Mouse (Mus musculus) neutrophil, adult 5-6 weeks (primary cell): ENCODE results near the gene Polr2i. TPM values are rescaled to one million over a fixed set of nuclear protein-coding genes. Genes with fewer than 3 reads are reported as not detected.
A peak's percentile ranks its signal among the peaks of the same experiment; 100 is the strongest.
"Not testable (repeated sequence)": the region's sequence is repeated elsewhere in the genome, so short reads cannot be mapped to it uniquely, and the experiment has no call there.

ENCODE experiments used
- ATAC-seq: fragments of 151-379, 151-347 bp; 2 replicates; pipeline ENCODE4 v1.8.0; 2017; ENCODE audit warnings: mild to moderate bottlenecking, moderate TSS enrichment; ENCODE audit not compliant: insufficient number of reproducible peaks, poor library complexity, low FRiP score, severe bottlenecking; ENCODE audit errors: extremely low read depth
- total RNA-seq: library from RNA; stranded (forward); fragments of 200-1000 nt; gene quantifications from 2 replicates; pipeline ENCODE4 v1.2.3, GENCODE M21; 2017

The Polr2i gene
- total RNA-seq, 1 experiment from 2014 or later = 30.3 TPM

DNA sequence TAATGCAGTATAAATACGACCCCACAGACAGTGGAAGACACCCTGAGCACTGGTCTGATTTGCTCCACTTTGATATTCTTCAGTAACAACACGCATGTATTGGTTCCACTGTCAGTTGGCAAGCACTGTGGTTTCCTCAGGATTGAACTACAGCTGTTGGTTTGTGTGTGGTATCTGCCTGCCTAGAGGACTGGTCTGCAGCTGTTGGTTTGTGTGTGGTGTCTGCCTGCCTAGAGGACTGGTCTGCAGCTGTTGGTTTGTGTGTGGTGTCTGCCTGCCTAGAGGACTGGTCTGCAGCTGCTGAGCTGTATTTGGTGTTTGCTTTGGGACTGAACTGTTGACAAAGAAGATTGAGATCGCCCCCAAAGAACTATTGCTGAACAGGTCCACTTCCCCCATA is 5.6 kb downstream of the Polr2i start:
- not testable (repeated sequence) for ATAC-seq

DNA sequence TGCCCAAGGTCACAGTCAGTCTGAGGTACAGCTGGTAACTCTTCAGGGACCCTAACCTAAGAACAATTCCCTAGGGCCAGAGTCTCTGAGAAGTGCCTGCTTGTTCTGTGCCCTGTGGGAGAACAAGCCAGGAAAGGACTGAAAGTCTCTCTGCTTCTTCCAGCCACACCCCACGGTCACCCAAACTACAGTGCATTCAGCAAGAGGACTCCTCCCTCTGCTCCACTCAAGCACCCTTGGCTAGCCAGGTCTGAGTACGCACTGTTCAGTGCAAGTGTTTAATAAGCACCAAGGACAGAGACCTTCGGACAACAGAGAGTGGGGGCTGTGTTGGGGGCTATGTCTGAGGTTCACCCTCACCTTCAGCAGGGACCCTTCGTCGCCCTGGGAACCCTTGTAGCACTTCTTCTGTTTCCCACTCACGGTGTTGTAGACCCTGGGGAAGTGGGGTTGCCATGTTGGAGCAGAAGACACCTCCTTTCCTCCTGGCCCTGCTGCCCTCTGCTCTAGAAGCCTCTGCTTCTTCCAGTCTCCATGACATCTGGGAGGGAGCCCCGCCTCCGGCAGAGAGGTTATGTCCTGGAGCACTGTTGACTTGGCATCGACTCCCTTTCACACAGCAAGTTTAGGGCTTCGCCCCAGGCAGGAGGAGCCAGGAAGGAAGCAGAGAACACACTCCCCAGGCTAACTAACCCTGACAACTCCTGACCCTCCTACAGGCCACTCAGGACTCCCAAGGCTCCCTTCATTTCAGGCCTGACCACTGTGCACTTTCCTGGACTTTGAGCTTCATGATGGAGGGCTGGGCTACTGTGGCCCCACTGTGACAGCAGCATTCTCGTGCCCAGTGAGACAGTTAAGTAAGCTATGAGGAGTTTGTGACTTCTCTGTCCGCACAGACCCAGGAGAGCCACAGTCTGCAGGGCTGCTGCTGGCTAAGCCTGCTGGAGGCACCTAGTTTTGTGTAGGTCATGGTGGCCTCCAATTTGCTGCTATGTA is 20.5 kb downstream of the Polr2i start:
- no peak for ATAC-seq

- ATAC-seq = peak; percentile 18; the same call in 1 of the 2 replicates
Observed at GRCm38 (mm10) chr7:30265041-30265440, 33.3 kb downstream of the Polr2i start.

GRCm38 (mm10) chr7:30265531-30265930 is 33.8 kb downstream of the Polr2i start:
- ATAC-seq = no peak

DNA sequence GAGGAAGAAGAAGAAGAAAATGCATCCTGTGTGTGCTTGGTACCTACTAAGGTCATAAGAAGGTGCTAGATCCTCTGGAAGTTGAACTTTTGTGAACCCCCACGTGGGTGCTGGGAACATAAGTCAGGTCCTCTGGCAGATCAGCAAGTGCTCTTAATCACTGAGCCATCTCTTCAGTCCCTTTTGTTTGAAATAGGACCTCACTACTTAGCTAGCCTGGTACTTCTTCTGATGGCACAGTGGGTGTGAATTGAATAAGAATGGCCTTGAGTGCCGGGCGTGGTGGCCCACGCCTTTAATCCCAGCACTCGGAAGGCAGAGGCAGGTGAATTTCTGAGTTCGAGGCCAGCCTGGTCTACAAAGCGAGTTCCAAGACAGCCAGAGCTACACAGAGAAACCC is 34.2 kb downstream of the Polr2i start:
- no peak for ATAC-seq

GRCm38 (mm10) chr7:30266780-30267179 is 35.0 kb downstream of the Polr2i start:
- ATAC-seq = no peak

- no peak for ATAC-seq
Observed at GRCm38 (mm10) chr7:30269641-30270040, 37.9 kb downstream of the Polr2i start.

- no peak for ATAC-seq
Observed at GRCm38 (mm10) chr7:30274383-30274782, 42.6 kb downstream of the Polr2i start.

- no peak for ATAC-seq
Observed at GRCm38 (mm10) chr7:30278911-30279310, 47.2 kb downstream of the Polr2i start.

GRCm38 (mm10) chr7:30279536-30279935 is 47.8 kb downstream of the Polr2i start:
- no peak for ATAC-seq

DNA sequence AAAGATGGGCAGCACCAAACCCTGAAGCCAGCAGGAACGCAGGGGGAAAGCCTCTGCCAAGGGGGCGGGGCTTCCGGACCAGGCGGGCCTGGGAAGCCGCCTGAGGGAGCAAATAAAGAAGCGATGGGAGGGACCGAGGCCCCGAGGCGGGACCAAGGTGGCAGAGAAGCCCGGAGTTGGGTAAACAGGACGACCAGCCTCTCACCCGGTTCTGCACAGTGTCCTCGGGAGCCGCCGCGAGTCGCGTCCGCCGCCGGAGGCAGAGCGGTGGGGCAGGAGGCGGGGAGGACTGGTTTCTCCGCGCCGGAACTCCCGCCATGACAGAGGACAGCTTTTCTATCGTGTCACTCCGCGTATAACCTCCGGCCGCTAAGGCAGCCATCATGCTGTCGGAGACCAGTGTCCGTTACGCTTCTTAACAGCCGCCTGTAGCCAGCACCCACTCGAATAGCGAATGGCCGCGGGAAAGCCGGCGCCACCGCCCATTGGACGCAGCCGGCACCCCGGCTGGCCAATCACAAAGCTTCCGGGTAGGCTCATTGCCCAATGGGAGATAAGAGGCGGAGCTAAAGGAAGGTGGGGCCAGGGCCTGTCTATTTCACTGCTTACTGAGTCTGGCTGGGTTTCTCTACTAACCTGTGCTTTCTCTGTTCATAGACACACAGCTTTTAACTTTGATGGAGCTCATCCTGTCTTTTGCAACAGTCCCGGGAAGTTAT is 48.4 kb downstream of the Polr2i start, which contains the start of the genes Thap8 and Wdr62:
TSS of gene Thap8 (plus strand) at position 144 of the 719 bp plus-strand sequence.
TSS of gene Wdr62 (minus strand) at position 469 of the 719 bp plus-strand sequence.
- ATAC-seq = peak; percentile 98

GRCm38 (mm10) chr7:30280670-30281138 is 49.0 kb downstream of the Polr2i start:
- peak; percentile 34 for ATAC-seq

DNA sequence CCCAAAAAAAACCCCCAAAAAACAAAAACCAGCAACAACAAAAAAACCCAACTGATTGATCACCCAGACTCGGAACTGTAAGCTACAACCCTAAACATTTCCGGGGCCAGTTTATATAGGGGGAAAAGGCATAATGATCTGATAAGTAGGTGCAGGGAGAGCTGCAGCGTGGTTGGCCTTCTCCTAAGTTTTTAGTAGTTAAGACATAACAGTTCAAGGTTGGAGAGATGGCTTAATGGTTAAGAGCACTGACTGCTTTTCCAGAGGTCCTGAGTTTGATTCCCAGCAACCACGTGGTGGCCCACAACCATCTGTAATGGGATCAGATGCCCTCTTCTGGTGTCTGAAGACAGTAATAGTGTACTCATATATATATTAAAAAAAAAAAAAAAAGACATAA is 49.8 kb downstream of the Polr2i start:
- ATAC-seq = no peak

DNA sequence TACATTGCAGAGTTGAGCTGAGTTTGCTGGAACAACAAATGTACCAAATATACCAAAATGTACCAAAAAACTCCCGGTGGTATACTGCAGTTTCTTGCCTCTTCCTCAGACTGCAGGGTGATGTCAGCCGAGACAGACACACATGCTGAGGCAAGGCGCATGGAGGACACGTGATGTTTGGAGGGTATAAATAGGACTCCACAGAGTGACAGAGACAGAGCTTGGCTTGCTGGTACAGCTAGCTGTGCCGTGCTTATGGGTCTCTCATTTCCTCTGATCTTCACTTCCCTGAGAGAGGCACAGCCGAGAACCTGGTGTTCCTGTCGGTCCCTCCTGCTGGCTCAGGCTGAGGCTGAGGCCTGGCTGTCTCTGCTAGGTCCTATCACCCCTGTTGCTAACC is 51.0 kb downstream of the Polr2i start:
- no peak for ATAC-seq

Other genes starting within 250 kb of the Polr2i start
- gene Zfp568, start 248.0 kb upstream of the Polr2i start, total RNA-seq = 10.7 and 18.5 TPM in 2 replicates
- 3.6 and 4.3 TPM in 2 replicates for gene Zfp14, start 180.6 kb upstream of the Polr2i start, total RNA-seq
- 9.6 and 12.9 TPM in 2 replicates for gene Zfp82, start 159.0 kb upstream of the Polr2i start, total RNA-seq
- gene Gm26920, start 141.5 kb upstream of the Polr2i start, total RNA-seq = not detected in 2 replicates
- 4.9 and 5.8 TPM in 2 replicates for gene Zfp566, start 141.4 kb upstream of the Polr2i start, total RNA-seq
- gene Zfp260, start 137.2 kb upstream of the Polr2i start, total RNA-seq = 42.7 and 44.6 TPM in 2 replicates
- 10.6 and 14.1 TPM in 2 replicates for gene Zfp382, start 110.0 kb upstream of the Polr2i start, total RNA-seq
- gene Zfp146, start 62.2 kb upstream of the Polr2i start, total RNA-seq = 44.2 and 46.8 TPM in 2 replicates
- gene Cox7a1, start 47.8 kb upstream of the Polr2i start, total RNA-seq = not detected in 2 replicates
- gene Capns1, start 33.1 kb upstream of the Polr2i start, total RNA-seq = 137 and 168 TPM in 2 replicates
- 16.5 and 21.6 TPM in 2 replicates for gene Tbcb, start 324 bp downstream of the Polr2i start, total RNA-seq
- not detected in 2 replicates for gene Ovol3, start 3.8 kb downstream of the Polr2i start, total RNA-seq
- 0.98 TPM in 1 of 2 replicates, not detected in the other for gene Thap8, start 48.1 kb downstream of the Polr2i start, total RNA-seq
- 1.8 and 2.6 TPM in 2 replicates for gene Wdr62, start 48.5 kb downstream of the Polr2i start, total RNA-seq
- gene Clip3, start 59.8 kb downstream of the Polr2i start, total RNA-seq = 1.3 TPM in 1 of 2 replicates, not detected in the other
- gene Alkbh6, start 76.8 kb downstream of the Polr2i start, total RNA-seq = 35.1 and 37.2 TPM in 2 replicates
- gene Syne4, start 82.9 kb downstream of the Polr2i start, total RNA-seq = 0.74 and 4.0 TPM in 2 replicates
- 4.7 and 6.6 TPM in 2 replicates for gene E130208F15Rik, start 89.8 kb downstream of the Polr2i start, total RNA-seq
- 8.8 and 10.8 TPM in 2 replicates for gene Sdhaf1, start 91.9 kb downstream of the Polr2i start, total RNA-seq
- not detected in 2 replicates for gene Lrfn3, start 130.8 kb downstream of the Polr2i start, total RNA-seq
- 1,375 and 1,494 TPM in 2 replicates for gene Tyrobp, start 181.8 kb downstream of the Polr2i start, total RNA-seq
- gene Hcst, start 187.9 kb downstream of the Polr2i start, total RNA-seq = 44.4 and 46.6 TPM in 2 replicates
- gene Nfkbid, start 189.8 kb downstream of the Polr2i start, total RNA-seq = 34.3 and 46.9 TPM in 2 replicates
- gene Aplp1, start 213.6 kb downstream of the Polr2i start, total RNA-seq = 0.98 TPM in 1 of 2 replicates, not detected in the other
- gene Kirrel2, start 225.7 kb downstream of the Polr2i start, total RNA-seq = not detected in 2 replicates
- gene Nphs1, start 226.4 kb downstream of the Polr2i start, total RNA-seq = not detected in 2 replicates